Mouse (Mus musculus) heart, adult 2 months (tissue): ENCODE data around the gene 1700016H13Rik.

Source experiments
- CTCF ChIP-seq: fragments of 200-600 bp; IDR thresholded peaks from 2 replicates; pipeline ENCODE4 v1.8.1; 2022; ENCODE audit warnings: antibody characterized with exemption, mild to moderate bottlenecking, moderate library complexity
- EP300 ChIP-seq: fragments of 200-500 bp; IDR thresholded peaks from 2 replicates; pipeline ENCODE4 v1.6.1; 2011; ENCODE audit warnings: low read depth, low read length, control low read depth; ENCODE audit not compliant: insufficient read depth
- POLR2A ChIP-seq: fragments of 200-500 bp; IDR thresholded peaks from 2 replicates; pipeline ENCODE4 v1.6.1; 2011; ENCODE audit warnings: mild to moderate bottlenecking, low read depth, low read length, control low read depth; ENCODE audit not compliant: insufficient read depth

- no peak for TF ChIP-seq CTCF
- no peak for TF ChIP-seq POLR2A
- no peak for TF ChIP-seq EP300
Measured at GRCm38 (mm10) chr5:103598264-103598663, 57.5 kb downstream of the 1700016H13Rik start.
